Mouse (Mus musculus) heart, embryonic 13.5 days (tissue): ENCODE measurements around the gene Iqsec2. TPM values are rescaled to one million over a fixed set of nuclear protein-coding genes. Genes with fewer than 3 reads are reported as not detected.

Source experiments
- ATAC-seq: fragments of 200-750 bp; cut with Nextera tagmentation; 2 replicates; pipeline ENCODE4 v1.8.0; 2017; ENCODE audit warnings: moderate TSS enrichment; ENCODE audit not compliant: insufficient number of reproducible peaks, low FRiP score, low TSS enrichment; ENCODE audit errors: extremely low read depth
- H3K27ac ChIP-seq: fragments of 300-500 bp; sonication (generic); replicated peaks from 2 replicates; pipeline ENCODE4 v1.5.1; 2015; ENCODE audit warnings: moderate library complexity, mild to moderate bottlenecking, inconsistent platforms
- H3K27me3 ChIP-seq: fragments of 300-500 bp; sonication (generic); replicated peaks from 2 replicates; pipeline ENCODE4 v1.6.1; 2015; ENCODE audit warnings: mild to moderate bottlenecking, inconsistent platforms
- H3K36me3 ChIP-seq: fragments of 300-500 bp; sonication (generic); 2 replicates; pipeline ENCODE4 v1.6.1; 2015; ENCODE audit warnings: mild to moderate bottlenecking, inconsistent platforms
- H3K4me1 ChIP-seq: fragments of 300-500 bp; sonication (generic); 2 replicates; pipeline ENCODE4 v1.6.1; 2015; ENCODE audit warnings: inconsistent platforms
- H3K4me2 ChIP-seq: fragments of 300-500 bp; sonication (generic); 2 replicates; pipeline ENCODE4 v1.6.1; 2015; ENCODE audit warnings: inconsistent platforms, mild to moderate bottlenecking, moderate library complexity
- H3K4me3 ChIP-seq: fragments of 300-500 bp; sonication (generic); 2 replicates; pipeline ENCODE4 v1.5.1; 2015; ENCODE audit warnings: moderate library complexity, mild to moderate bottlenecking, inconsistent platforms
- H3K9ac ChIP-seq: fragments of 300-500 bp; sonication (generic); 2 replicates; pipeline ENCODE4 v1.6.1; 2015; ENCODE audit warnings: inconsistent platforms, mild to moderate bottlenecking, moderate library complexity
- H3K9me3 ChIP-seq: fragments of 300-500 bp; sonication (generic); 2 replicates; pipeline ENCODE4 v1.6.1; 2016; ENCODE audit warnings: inconsistent platforms
- WGBS: fragments of 180-500 bp; shearing (Covaris S2); methylation state at CpG from one replicate; pipeline ENCODE4 v1.1.7; 2015; ENCODE audit warnings: mixed read lengths; 5-methylcytosine and 5-hydroxymethylcytosine counted together
- polyA plus RNA-seq: library from polyadenylated mRNA; unstranded; fragments of >200 nt; fragmentation: Nextera tagmentation; extraction: Ambion mirVana; gene quantifications from 2 replicates; pipeline ENCODE4 v1.2.1, GENCODE M21; 2015

Iqsec2 gene
- polyA plus RNA-seq, result 31.3 and 34.1 TPM in 2 replicates

GRCm38 (mm10) chrX:152143941-152144741 lies at the start of gene Iqsec2:
Gene Iqsec2, plus strand, starts transcription at chrX:152144268.
- Histone ChIP-seq H3K27me3 (peaks cover 89% of the 10 kb centered on the region), H3K27ac (no peak within 1 kb of the TSS)
- 5% methylated on average over 26 of the region's 78 CpGs for WGBS

GRCm38 (mm10) chrX:152097572-152097971 lies 46.5 kb upstream of the Iqsec2 start:
- no peaks in the 10 kb centered on the region for H3K4me1 ChIP-seq
- H3K9me3 ChIP-seq, result no peaks in the 10 kb centered on the region
- H3K27me3 ChIP-seq, result peaks cover 72% of the 10 kb centered on the region
- no peak overlapping the region for H3K4me2 ChIP-seq
- 36% methylated on average over 1 of the region's 1 CpGs for WGBS
- H3K4me3 ChIP-seq, result no peak overlapping the region
- no peak for ATAC-seq
- H3K36me3 ChIP-seq, result no peaks in the 10 kb centered on the region
- no peak overlapping the region for H3K27ac ChIP-seq
- no peak overlapping the region for H3K9ac ChIP-seq

More at GRCm38 (mm10) chrX:152143941-152144741, at the start of gene Iqsec2:
- Histone ChIP-seq H3K9me3 (no peaks in the 10 kb centered on the region), H3K9ac (peak within 1 kb of the TSS; percentile 84), H3K4me1 (peaks cover 28% of the 10 kb centered on the region), H3K4me3 (peak within 1 kb of the TSS; percentile 69), H3K36me3 (no peaks in the 10 kb centered on the region), H3K4me2 (peak within 1 kb of the TSS; percentile 76)
- ATAC-seq, result no peak

GRCm38 (mm10) chrX:152121687-152122086 lies 22.4 kb upstream of the Iqsec2 start:
- 64% methylated on average over 1 of the region's 1 CpGs for WGBS
- no peak overlapping the region for H3K27ac ChIP-seq
- H3K4me1 ChIP-seq, result no peaks in the 10 kb centered on the region
- no peak overlapping the region for H3K9ac ChIP-seq
- no peak overlapping the region for H3K4me3 ChIP-seq
- no peaks in the 10 kb centered on the region for H3K9me3 ChIP-seq
- no peaks in the 10 kb centered on the region for H3K36me3 ChIP-seq
- no peak overlapping the region for H3K4me2 ChIP-seq
- peaks cover 77% of the 10 kb centered on the region for H3K27me3 ChIP-seq
- no peak for ATAC-seq

GRCm38 (mm10) chrX:152130777-152131176 lies 13.3 kb upstream of the Iqsec2 start:
- ATAC-seq, result no peak
- 45% methylated on average over 3 of the region's 3 CpGs for WGBS
- peaks cover 84% of the 10 kb centered on the region for H3K27me3 ChIP-seq

GRCm38 (mm10) chrX:152132029-152132428 lies 12.0 kb upstream of the Iqsec2 start:
- Histone ChIP-seq H3K4me2 (no peak overlapping the region), H3K36me3 (no peaks in the 10 kb centered on the region), H3K4me3 (no peak overlapping the region), H3K27ac (no peak overlapping the region), H3K9ac (no peak overlapping the region), H3K4me1 (no peaks in the 10 kb centered on the region), H3K9me3 (no peaks in the 10 kb centered on the region), H3K27me3 (peaks cover 87% of the 10 kb centered on the region)
- ATAC-seq, result no peak
- 78% methylated on average over 2 of the region's 2 CpGs for WGBS

More at GRCm38 (mm10) chrX:152130777-152131176, 13.3 kb upstream of the Iqsec2 start:
- Histone ChIP-seq H3K9ac (no peak overlapping the region), H3K9me3 (no peaks in the 10 kb centered on the region), H3K4me2 (no peak overlapping the region), H3K27ac (no peak overlapping the region), H3K36me3 (no peaks in the 10 kb centered on the region), H3K4me1 (no peaks in the 10 kb centered on the region), H3K4me3 (no peak overlapping the region)

GRCm38 (mm10) chrX:152135195-152135594 lies 8.9 kb upstream of the Iqsec2 start:
- Histone ChIP-seq H3K27me3 (peaks cover 91% of the 10 kb centered on the region), H3K4me1 (no peaks in the 10 kb centered on the region), H3K9me3 (no peaks in the 10 kb centered on the region), H3K9ac (no peak overlapping the region), H3K4me2 (no peak overlapping the region), H3K27ac (no peak overlapping the region), H3K36me3 (no peaks in the 10 kb centered on the region), H3K4me3 (no peak overlapping the region)
- 53% methylated on average over 2 of the region's 2 CpGs for WGBS
- ATAC-seq, result no peak

- no peaks in the 10 kb centered on the region for H3K9me3 ChIP-seq
- H3K27me3 ChIP-seq, result peaks cover 88% of the 10 kb centered on the region
- H3K4me2 ChIP-seq, result peak overlapping the region; percentile 76
- H3K27ac ChIP-seq, result no peak overlapping the region
- WGBS, result 12% methylated on average over 40 of the region's 42 CpGs
- H3K4me3 ChIP-seq, result peak overlapping the region; percentile 69
- peaks cover 34% of the 10 kb centered on the region for H3K4me1 ChIP-seq
- ATAC-seq, result no peak
- no peaks in the 10 kb centered on the region for H3K36me3 ChIP-seq
- H3K9ac ChIP-seq, result peak overlapping the region; percentile 84
These were observed 710 bp downstream of the Iqsec2 start for GRCm38 (mm10) chrX:152144742-152145214.

- no peak overlapping the region for H3K27ac ChIP-seq
- peak overlapping the region; percentile 76 for H3K4me2 ChIP-seq
- ATAC-seq, result no peak
- H3K27me3 ChIP-seq, result peaks cover 82% of the 10 kb centered on the region
- peaks cover 34% of the 10 kb centered on the region for H3K4me1 ChIP-seq
- H3K9me3 ChIP-seq, result no peaks in the 10 kb centered on the region
- peak overlapping the region; percentile 69; the same call in 1 of the 2 replicates for H3K4me3 ChIP-seq
- 0 out of 2 replicates have a peak overlapping the region, but pooled peaks have one; percentile 14 for H3K9ac ChIP-seq
- no peaks in the 10 kb centered on the region for H3K36me3 ChIP-seq
- WGBS, result 9% methylated on average over 1 of the region's 1 CpGs
These were observed 2.1 kb downstream of the Iqsec2 start for GRCm38 (mm10) chrX:152146150-152146549.

GRCm38 (mm10) chrX:152146691-152147090 lies 2.6 kb downstream of the Iqsec2 start:
- 58% methylated on average over 2 of the region's 2 CpGs for WGBS
- no peaks in the 10 kb centered on the region for H3K36me3 ChIP-seq
- no peak overlapping the region for H3K9ac ChIP-seq
- H3K9me3 ChIP-seq, result no peaks in the 10 kb centered on the region
- ATAC-seq, result no peak
- H3K27ac ChIP-seq, result no peak overlapping the region
- peak overlapping the region; percentile 76; the same call in 1 of the 2 replicates for H3K4me2 ChIP-seq
- H3K4me1 ChIP-seq, result peaks cover 34% of the 10 kb centered on the region
- H3K4me3 ChIP-seq, result no peak overlapping the region
- peaks cover 85% of the 10 kb centered on the region for H3K27me3 ChIP-seq

GRCm38 (mm10) chrX:152147451-152148116 lies 3.5 kb downstream of the Iqsec2 start:
- Histone ChIP-seq H3K9me3 (no peaks in the 10 kb centered on the region), H3K4me1 (peaks cover 34% of the 10 kb centered on the region), H3K27me3 (peaks cover 89% of the 10 kb centered on the region), H3K27ac (no peak overlapping the region), H3K4me2 (peak overlapping the region; percentile 27; the same call in 1 of the 2 replicates), H3K9ac (no peak overlapping the region), H3K4me3 (no peak overlapping the region), H3K36me3 (no peaks in the 10 kb centered on the region)
- ATAC-seq, result no peak
- 32% methylated on average over 5 of the region's 5 CpGs for WGBS

- no peak for ATAC-seq
- peaks cover 87% of the 10 kb centered on the region for H3K27me3 ChIP-seq
These were observed 4.6 kb downstream of the Iqsec2 start for GRCm38 (mm10) chrX:152148706-152149105.

More at GRCm38 (mm10) chrX:152148706-152149105, 4.6 kb downstream of the Iqsec2 start:
- Histone ChIP-seq H3K4me3 (no peak overlapping the region), H3K9ac (no peak overlapping the region), H3K4me2 (no peak overlapping the region), H3K27ac (no peak overlapping the region; the same call in 1 of the 2 replicates), H3K4me1 (peaks cover 34% of the 10 kb centered on the region), H3K9me3 (no peaks in the 10 kb centered on the region), H3K36me3 (no peaks in the 10 kb centered on the region)
- WGBS, result 84% methylated on average over 5 of the region's 5 CpGs
